Mouse (Mus musculus): ENCODE data around the gene Rexo4.

DNA sequence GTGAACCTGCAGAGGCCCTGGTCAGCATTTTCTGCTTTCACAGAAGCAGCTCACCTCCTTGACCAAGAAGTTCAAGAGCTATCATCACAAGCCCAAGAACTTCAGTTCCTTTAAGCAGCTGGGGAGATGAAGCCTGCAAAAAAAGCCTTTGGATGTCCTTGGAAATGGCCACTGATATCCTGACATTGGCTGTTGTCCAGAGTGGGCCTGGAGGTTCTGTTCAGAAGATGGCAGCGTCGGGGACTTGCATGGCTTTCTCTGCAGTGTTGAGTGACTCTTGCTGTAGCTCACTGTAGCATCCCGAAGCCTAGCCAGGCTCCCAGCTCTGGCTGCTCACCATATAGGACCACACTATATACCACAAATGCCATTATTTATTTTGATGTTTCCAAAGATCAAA, 44.5 kb downstream of the Rexo4 start:
- no peak for TF ChIP-seq POLR2A (IDR thresholded peaks at IDR 0.05; ENCODE audit: borderline replicate concordance, control insufficient read depth, low read depth, low read length)
- no peak for TF ChIP-seq CTCF (IDR thresholded peaks at IDR 0.05; ENCODE audit: control insufficient read depth, insufficient read depth, low read length)
